Mouse (Mus musculus) gastrocnemius, postnatal 14 days (tissue): ENCODE measurements around the gene Adipor1. TPM values are rescaled to one million over a fixed set of nuclear protein-coding genes. Genes with fewer than 3 reads are reported as not detected.

Source experiments
- DNase-seq: peaks from one replicate; pipeline ENCODE4 v3.0.0; 2021; ENCODE audit warnings: mixed read lengths
- intact Hi-C: fragments of 180-260 bp; cut with DNase I; formaldehyde crosslinking; loops from one replicate; pipeline ENCODE4 v1.15.1; 2025; ENCODE audit warnings: low total_unique reads
- long read RNA-seq, 2 experiments: library from polyadenylated mRNA; stranded (forward); transcript quantifications; one replicate each; pipeline ENCODE4 v2.0.0; 2021
- total RNA-seq, 2 experiments: library from RNA; stranded (reverse); gene quantifications; 2 replicates each; pipeline ENCODE4 v1.2.3; 2021

Gene Adipor1
- 100 to 1,000 TPM; 121 to 123 TPM for total RNA-seq
- long read RNA-seq, experiment 1, transcript Adipor1-201 (8 exons, 3,123 nt), result major isoform, 434 of 532 reads
- long read RNA-seq, experiment 1, transcript Adipor1-202 (8 exons, 3,446 nt), result minor isoform, 48 of 532 reads
- long read RNA-seq, experiment 1, partial matches to known transcripts, result 18 of 532 reads
- long read RNA-seq, experiment 1, other reads (novel, unspliced or antisense), result 32 of 532 reads
- long read RNA-seq, experiment 2, transcript Adipor1-201 (8 exons, 3,123 nt), result major isoform, 495 of 600 reads
- long read RNA-seq, experiment 2, transcript Adipor1-202 (8 exons, 3,446 nt), result minor isoform, 60 of 600 reads
- long read RNA-seq, experiment 2, partial matches to known transcripts, result 11 of 600 reads
- long read RNA-seq, experiment 2, other reads (novel, unspliced or antisense), result 34 of 600 reads

GRCm38 (mm10) chr1:134415168-134415831 lies at the start of gene Adipor1:
Adipor1 (plus strand) TSS chr1:134415378.
- intact Hi-C loops, result no loop called here

GRCm38 (mm10) chr1:134365491-134365890 lies 49.7 kb upstream of the Adipor1 start:
- intact Hi-C loops, result loop anchor here (10.0 kb wide), 1 partner anchor 89 kb away; the partner anchor contains the start of gene Klhl12

More at GRCm38 (mm10) chr1:134415168-134415831, at the start of gene Adipor1:
- peak; percentile 98 for DNase-seq

DNA sequence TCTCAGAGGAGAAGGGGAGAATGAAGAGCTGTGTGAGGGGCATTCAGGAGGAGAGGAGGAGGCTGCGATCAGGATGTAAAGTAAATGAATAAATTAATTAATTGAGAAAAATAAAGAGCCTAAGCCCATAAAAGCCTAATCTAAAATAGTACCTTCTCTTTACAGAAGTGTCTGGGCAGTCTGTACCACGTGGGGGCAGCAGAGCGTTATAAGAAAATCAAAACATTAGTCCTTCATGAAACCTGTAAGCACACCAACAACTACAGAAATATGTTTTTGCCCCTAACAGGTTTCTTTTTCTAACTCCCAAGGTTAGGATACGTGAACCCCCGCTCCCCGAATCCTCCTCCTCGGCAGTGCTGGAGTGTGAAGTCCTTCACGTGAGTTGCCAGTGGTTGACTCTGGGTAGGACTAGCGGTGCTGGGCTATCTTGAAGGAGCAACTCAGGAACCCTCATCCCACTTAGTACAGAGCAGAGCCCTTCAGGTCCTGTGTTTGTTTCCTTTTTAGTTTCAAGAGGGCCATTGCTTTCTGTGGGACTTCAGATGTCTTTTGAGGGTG lies 46.3 kb upstream of the Adipor1 start:
- intact Hi-C loops, result loop anchor here (10.0 kb wide), 1 partner anchor 86 kb away; the partner anchor contains the start of gene Klhl12
- DNase-seq, result peak; percentile 52

More at GRCm38 (mm10) chr1:134365491-134365890, 49.7 kb upstream of the Adipor1 start:
- no peak for DNase-seq

- intact Hi-C loops, result no loop called here
- no peak for DNase-seq
Observed at GRCm38 (mm10) chr1:134374124-134374523, 41.1 kb upstream of the Adipor1 start.

DNA sequence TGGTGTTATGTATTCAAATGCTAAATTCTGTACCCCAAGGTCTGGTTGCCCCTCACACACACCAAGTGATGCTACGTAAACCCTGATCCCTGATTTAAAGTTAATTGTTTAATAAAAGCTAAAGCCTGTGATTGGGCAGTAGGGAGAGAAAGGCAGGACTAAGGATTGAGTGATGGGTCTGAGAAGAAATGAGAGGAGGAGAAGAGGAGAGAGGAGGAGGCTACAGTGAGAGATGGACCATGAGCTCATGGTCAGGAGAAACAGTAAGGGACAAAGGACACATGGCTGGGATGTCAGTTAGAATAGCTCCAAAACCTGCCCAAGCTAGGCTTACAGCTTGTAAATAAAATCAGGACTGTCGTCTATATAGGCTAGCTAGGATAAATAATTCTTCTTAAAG lies 34.1 kb upstream of the Adipor1 start:
- intact Hi-C loops, result no loop called here
- DNase-seq, result no peak

DNA sequence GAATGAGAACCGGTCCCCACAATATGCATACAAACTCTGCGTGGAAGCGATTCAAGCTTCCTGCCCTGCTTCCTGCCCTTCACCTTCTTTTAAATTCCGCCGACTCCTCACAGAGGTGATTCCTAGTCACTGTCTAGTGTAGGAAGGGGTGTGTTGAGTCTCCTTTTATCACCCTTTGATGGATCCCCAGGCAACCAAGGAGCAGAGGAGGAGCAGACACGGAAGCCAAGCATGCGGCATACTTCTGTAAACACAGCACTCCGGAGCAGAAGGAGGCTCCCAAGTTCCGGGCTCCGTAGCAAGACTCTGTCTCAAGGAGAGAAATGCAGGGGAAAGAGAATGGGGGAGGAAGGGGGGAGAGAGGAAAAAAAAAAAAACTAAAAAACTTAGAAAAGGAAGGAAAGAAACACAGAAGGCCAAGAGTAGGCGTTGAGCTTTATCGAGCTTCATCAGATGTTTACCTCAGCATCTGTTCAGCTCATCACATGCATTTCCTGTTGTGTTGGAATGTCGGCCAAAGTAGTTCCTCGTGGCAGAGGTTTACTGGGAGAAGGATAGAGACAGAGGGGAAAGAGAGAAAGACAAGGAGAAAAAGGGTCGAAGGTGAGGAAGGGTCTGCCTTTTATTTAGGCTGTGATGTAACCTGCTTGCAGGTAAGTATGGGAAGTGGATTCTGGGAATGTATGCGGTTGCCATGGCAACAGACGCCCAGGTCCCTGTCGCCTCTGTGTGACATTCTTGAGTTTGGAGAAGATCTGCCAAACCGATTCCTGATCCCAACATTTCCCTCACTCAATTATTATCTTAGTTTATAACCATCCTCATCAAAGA lies 33.2 kb upstream of the Adipor1 start:
- intact Hi-C loops, result no loop called here
- no peak for DNase-seq

DNA sequence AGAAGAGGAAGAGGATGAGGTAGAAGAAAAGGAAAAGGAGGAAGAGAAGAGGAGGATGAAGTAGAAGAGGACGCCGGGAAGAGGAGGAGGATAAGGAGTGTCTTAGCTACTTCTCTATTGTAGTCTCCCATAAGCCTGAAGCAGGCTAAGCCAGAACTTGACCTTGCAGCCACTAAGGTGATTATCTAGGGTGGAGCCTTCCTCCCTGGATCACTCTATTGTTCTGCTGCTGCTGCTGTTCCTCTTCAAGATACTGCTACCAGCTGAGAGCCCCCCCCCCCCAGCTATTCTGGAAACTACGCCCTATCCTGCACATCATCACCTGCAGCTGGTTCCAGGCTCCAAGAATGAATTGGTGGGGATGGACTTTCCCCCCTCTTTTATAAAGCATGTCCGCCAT lies 30.6 kb upstream of the Adipor1 start:
- no peak for DNase-seq
- intact Hi-C loops, result no loop called here

- intact Hi-C loops, result no loop called here
- DNase-seq, result no peak
Observed at GRCm38 (mm10) chr1:134385176-134385575, 30.0 kb upstream of the Adipor1 start.

DNA sequence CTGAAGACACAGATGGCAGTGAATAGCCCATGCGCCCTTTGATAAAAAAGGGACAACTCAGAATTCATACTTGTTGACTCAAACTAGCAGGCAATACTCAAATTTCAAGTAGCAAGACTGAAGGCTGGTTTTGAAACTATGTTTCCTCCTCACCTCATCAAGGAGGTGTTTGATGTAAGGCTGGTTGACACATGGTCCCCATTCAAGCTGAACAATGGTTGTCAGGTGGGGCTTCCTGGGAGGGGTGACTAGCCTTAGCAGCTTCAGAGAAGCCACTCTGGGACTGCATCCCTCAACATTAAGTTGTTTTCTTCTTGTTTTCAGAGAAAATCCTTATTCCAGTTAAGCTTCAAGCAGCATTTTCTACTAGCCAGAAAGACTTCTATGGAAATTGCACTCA lies 29.5 kb upstream of the Adipor1 start, which contains the start of gene 4933406M09Rik:
4933406M09Rik (plus strand) TSS at position 275 of the 400 bp plus-strand sequence.
- intact Hi-C loops, result no loop called here
- DNase-seq, result no peak

DNA sequence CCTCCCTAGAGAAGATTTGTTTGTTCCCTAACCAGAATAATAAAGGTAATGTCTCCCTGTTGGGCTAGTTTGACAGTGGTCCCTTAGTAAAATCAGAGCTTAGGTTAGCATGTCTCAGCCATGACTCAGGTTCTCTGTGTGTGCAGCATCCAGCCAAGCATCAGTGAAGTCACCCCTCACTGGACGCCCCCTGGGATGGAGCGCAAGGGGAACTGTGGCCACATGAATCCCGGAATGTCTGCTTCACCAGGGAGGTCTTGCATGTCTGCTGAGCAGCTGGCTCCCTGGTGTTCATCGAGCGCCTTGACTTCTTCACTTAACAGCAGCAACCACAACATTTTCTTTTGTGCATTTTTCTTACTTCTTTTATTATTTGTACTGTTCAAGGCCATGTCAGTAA lies 21.4 kb upstream of the Adipor1 start:
- DNase-seq, result no peak
- intact Hi-C loops, result no loop called here

DNA sequence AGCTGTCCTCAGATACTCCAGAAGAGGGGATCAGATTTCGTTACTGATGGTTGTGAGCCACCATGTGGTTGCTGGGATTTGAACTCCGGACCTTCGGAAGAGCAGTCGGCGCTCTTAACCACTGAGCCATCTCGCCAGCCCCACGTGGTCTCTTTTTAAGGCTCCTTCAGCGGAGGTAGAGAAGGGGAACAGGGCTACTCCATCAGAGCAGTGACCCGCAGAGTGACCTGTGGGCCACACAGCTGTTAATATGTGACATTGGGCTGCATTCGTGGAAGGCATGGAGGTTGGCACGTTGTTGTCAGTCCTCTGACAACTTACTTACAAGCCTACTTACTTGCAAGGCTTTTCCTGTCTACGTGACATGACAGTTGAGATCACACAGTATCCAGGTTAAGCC lies 17.0 kb upstream of the Adipor1 start:
- intact Hi-C loops, result no loop called here
- no peak for DNase-seq

DNA sequence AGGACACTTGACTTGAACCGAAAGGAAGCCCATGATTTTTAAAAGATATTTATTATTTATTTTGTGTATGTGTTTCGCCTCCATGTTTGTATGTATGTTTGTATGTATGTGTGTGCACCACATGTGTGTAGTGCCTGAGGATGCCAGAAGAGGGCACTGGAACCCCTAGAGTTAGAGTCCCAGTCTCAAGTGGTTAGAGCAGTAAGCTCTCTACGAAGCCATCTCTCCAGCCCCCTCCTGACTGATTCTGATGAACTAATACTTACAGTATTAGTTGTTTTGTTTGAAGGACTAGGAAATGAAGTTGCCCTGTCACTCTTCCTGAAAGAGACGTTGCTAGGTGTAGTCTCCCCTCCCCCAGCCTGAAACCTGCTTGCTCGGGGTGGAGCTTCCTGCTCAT lies 15.4 kb upstream of the Adipor1 start:
- no peak for DNase-seq
- intact Hi-C loops, result no loop called here

DNA sequence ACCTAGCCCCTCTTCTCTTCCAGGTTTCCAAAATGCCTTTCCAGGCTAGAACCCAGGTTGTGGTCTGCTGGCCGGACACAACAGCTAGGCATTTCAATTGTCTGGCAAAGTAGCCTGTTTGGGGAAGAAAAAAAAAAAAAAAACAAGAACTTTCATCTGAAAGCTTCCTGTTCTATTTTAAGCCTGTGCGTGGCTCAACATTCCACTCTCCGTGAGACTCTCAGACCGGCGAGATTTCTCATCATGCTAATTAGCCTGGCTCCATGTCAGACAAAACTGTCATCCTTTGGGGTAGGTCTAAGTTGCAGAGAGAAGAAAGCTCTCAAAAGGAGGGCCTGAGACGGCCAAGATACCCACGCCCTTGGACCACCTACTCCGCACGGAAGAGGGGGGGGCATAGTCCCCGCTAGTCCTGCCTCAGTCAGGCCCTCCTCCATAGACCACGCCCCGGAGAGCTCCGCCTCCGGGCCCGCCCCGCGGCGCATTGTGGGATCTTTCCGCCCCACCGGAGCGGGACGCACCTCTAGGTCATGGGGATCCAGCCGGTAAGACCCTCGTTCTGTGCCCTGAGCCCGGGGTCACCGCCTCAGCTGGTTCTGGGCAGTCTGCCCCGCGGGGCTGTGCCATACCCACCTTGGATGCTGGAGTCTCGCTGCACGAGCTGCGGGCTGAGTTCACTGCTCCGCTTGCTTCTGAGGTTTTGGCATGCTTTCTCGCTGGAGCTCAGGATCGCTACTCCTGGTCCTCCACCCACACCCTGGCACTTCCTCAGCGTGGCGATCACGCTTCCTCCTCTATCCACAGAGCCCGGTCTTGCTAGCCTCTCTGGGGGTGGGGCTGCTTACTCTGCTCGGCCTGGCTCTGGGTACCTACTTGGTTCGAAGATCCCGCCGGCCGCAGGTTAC lies 9.4 kb upstream of the Adipor1 start, which contains the start of gene Cyb5r1:
Cyb5r1 (plus strand) TSS at position 51 of the 905 bp plus-strand sequence.
- intact Hi-C loops, result no loop called here
- peak; percentile 76 for DNase-seq

GRCm38 (mm10) chr1:134406414-134406771 lies 8.8 kb upstream of the Adipor1 start:
- DNase-seq, result no peak
- intact Hi-C loops, result no loop called here

GRCm38 (mm10) chr1:134408080-134408479 lies 7.1 kb upstream of the Adipor1 start:
- intact Hi-C loops, result no loop called here
- DNase-seq, result no peak

GRCm38 (mm10) chr1:134411706-134412629 lies 3.2 kb upstream of the Adipor1 start:
- DNase-seq, result peak; percentile 49
- intact Hi-C loops, result no loop called here

GRCm38 (mm10) chr1:134414038-134414437 lies 1.1 kb upstream of the Adipor1 start:
- intact Hi-C loops, result no loop called here
- no peak for DNase-seq
